Mouse (Mus musculus): ENCODE results near the gene Stra8. TPM values are rescaled to one million over a fixed set of nuclear protein-coding genes. Genes with fewer than 3 reads are reported as not detected.

Gene Stra8
- polyA plus RNA-seq, 1 experiment = not detected

GRCm38 (mm10) chr6:34932633-34933032, 12.7 kb downstream of the Stra8 start:
- Histone ChIP-seq H3K4me1 (ENCODE audit: control insufficient read depth, insufficient read depth, low read length) (no peaks in the 10 kb centered on the region), H3K4me3 (replicated peaks; ENCODE audit: extremely low read depth, low read depth, low read length) (no peak overlapping the region)
- TF ChIP-seq CTCF (IDR thresholded peaks at IDR 0.05; ENCODE audit: insufficient read depth, low read length) (no peak), POLR2A (IDR thresholded peaks at IDR 0.05; ENCODE audit: borderline replicate concordance, extremely low read depth, low read depth, low read length) (no peak)
- WGBS = 86% methylated on average over 1 of the region's 1 CpGs
- no peak for DNase-seq

- no peak for TF ChIP-seq POLR2A (IDR thresholded peaks at IDR 0.05; ENCODE audit: borderline replicate concordance, extremely low read depth, low read depth, low read length)
- TF ChIP-seq CTCF (IDR thresholded peaks at IDR 0.05; ENCODE audit: insufficient read depth, low read length) = no peak
- no peaks in the 10 kb centered on the region for H3K4me1 ChIP-seq (ENCODE audit: control insufficient read depth, insufficient read depth, low read length)
- WGBS = 71% methylated on average over 5 of the region's 5 CpGs
- no peak overlapping the region for H3K4me3 ChIP-seq (replicated peaks; ENCODE audit: extremely low read depth, low read depth, low read length)
- no peak for DNase-seq
These were observed 16.8 kb downstream of the Stra8 start for GRCm38 (mm10) chr6:34936743-34937142.

- 34% methylated on average over 7 of the region's 7 CpGs for WGBS
- TF ChIP-seq CTCF (IDR thresholded peaks at IDR 0.05; ENCODE audit: insufficient read depth, low read length) (no peak), POLR2A (IDR thresholded peaks at IDR 0.05; ENCODE audit: borderline replicate concordance, extremely low read depth, low read depth, low read length) (no peak)
These were observed 18.4 kb downstream of the Stra8 start for GRCm38 (mm10) chr6:34938280-34938928.

GRCm38 (mm10) chr6:34938929-34939325, 19.0 kb downstream of the Stra8 start:
- no peaks in the 10 kb centered on the region for H3K4me1 ChIP-seq (ENCODE audit: control insufficient read depth, insufficient read depth, low read length)
- no peak overlapping the region for H3K4me3 ChIP-seq (replicated peaks; ENCODE audit: extremely low read depth, low read depth, low read length)
- no peak for DNase-seq
- TF ChIP-seq POLR2A (IDR thresholded peaks at IDR 0.05; ENCODE audit: borderline replicate concordance, extremely low read depth, low read depth, low read length) (no peak), CTCF (IDR thresholded peaks at IDR 0.05; ENCODE audit: insufficient read depth, low read length) (no peak)
- 32% methylated on average over 4 of the region's 4 CpGs for WGBS

More at GRCm38 (mm10) chr6:34938280-34938928, 18.4 kb downstream of the Stra8 start:
- no peak overlapping the region for H3K4me3 ChIP-seq (replicated peaks; ENCODE audit: extremely low read depth, low read depth, low read length)
- no peaks in the 10 kb centered on the region for H3K4me1 ChIP-seq (ENCODE audit: control insufficient read depth, insufficient read depth, low read length)
- no peak for DNase-seq

GRCm38 (mm10) chr6:34939451-34939850, 19.5 kb downstream of the Stra8 start:
- TF ChIP-seq CTCF (IDR thresholded peaks at IDR 0.05; ENCODE audit: insufficient read depth, low read length) (no peak), POLR2A (IDR thresholded peaks at IDR 0.05; ENCODE audit: borderline replicate concordance, extremely low read depth, low read depth, low read length) (no peak)
- no peaks in the 10 kb centered on the region for H3K4me1 ChIP-seq (ENCODE audit: control insufficient read depth, insufficient read depth, low read length)
- H3K4me3 ChIP-seq (replicated peaks; ENCODE audit: extremely low read depth, low read depth, low read length) = no peak overlapping the region
- 87% methylated on average over 8 of the region's 8 CpGs for WGBS
- DNase-seq = no peak

GRCm38 (mm10) chr6:34941496-34941895, 21.5 kb downstream of the Stra8 start:
- TF ChIP-seq POLR2A (IDR thresholded peaks at IDR 0.05; ENCODE audit: borderline replicate concordance, extremely low read depth, low read depth, low read length) (no peak), CTCF (IDR thresholded peaks at IDR 0.05; ENCODE audit: insufficient read depth, low read length) (no peak)
- no peak for DNase-seq
- no peak overlapping the region for H3K4me3 ChIP-seq (replicated peaks; ENCODE audit: extremely low read depth, low read depth, low read length)
- H3K4me1 ChIP-seq (ENCODE audit: control insufficient read depth, insufficient read depth, low read length) = no peaks in the 10 kb centered on the region
- WGBS = 72% methylated on average over 2 of the region's 2 CpGs

- 84% methylated on average over 9 of the region's 9 CpGs for WGBS
- Histone ChIP-seq H3K4me1 (ENCODE audit: control insufficient read depth, insufficient read depth, low read length) (no peaks in the 10 kb centered on the region), H3K4me3 (replicated peaks; ENCODE audit: extremely low read depth, low read depth, low read length) (no peak overlapping the region)
- DNase-seq = no peak
- TF ChIP-seq POLR2A (IDR thresholded peaks at IDR 0.05; ENCODE audit: borderline replicate concordance, extremely low read depth, low read depth, low read length) (no peak), CTCF (IDR thresholded peaks at IDR 0.05; ENCODE audit: insufficient read depth, low read length) (no peak)
These were observed 22.5 kb downstream of the Stra8 start for GRCm38 (mm10) chr6:34942446-34942845.

- TF ChIP-seq POLR2A (IDR thresholded peaks at IDR 0.05; ENCODE audit: borderline replicate concordance, extremely low read depth, low read depth, low read length) (no peak), CTCF (IDR thresholded peaks at IDR 0.05; ENCODE audit: insufficient read depth, low read length) (no peak)
- WGBS = 58% methylated on average over 5 of the region's 5 CpGs
- DNase-seq = no peak
- H3K4me3 ChIP-seq (replicated peaks; ENCODE audit: extremely low read depth, low read depth, low read length) = no peak overlapping the region
- H3K4me1 ChIP-seq (ENCODE audit: control insufficient read depth, insufficient read depth, low read length) = no peaks in the 10 kb centered on the region
These were observed 23.5 kb downstream of the Stra8 start for GRCm38 (mm10) chr6:34943499-34943898.

- DNase-seq = no peak
- no peaks in the 10 kb centered on the region for H3K4me1 ChIP-seq (ENCODE audit: control insufficient read depth, insufficient read depth, low read length)
- WGBS = 85% methylated on average over 1 of the region's 1 CpGs
These were observed 26.6 kb downstream of the Stra8 start for GRCm38 (mm10) chr6:34946486-34947079.

GRCm38 (mm10) chr6:34948461-34948860, 28.5 kb downstream of the Stra8 start:
- no peak for DNase-seq
- TF ChIP-seq POLR2A (IDR thresholded peaks at IDR 0.05; ENCODE audit: borderline replicate concordance, extremely low read depth, low read depth, low read length) (no peak), CTCF (IDR thresholded peaks at IDR 0.05; ENCODE audit: insufficient read depth, low read length) (no peak)
- no peaks in the 10 kb centered on the region for H3K4me1 ChIP-seq (ENCODE audit: control insufficient read depth, insufficient read depth, low read length)
- no peak overlapping the region for H3K4me3 ChIP-seq (replicated peaks; ENCODE audit: extremely low read depth, low read depth, low read length)
- 29% methylated on average over 11 of the region's 11 CpGs for WGBS

More at GRCm38 (mm10) chr6:34946486-34947079, 26.6 kb downstream of the Stra8 start:
- TF ChIP-seq CTCF (IDR thresholded peaks at IDR 0.05; ENCODE audit: insufficient read depth, low read length) = no peak
- TF ChIP-seq POLR2A (IDR thresholded peaks at IDR 0.05; ENCODE audit: borderline replicate concordance, extremely low read depth, low read depth, low read length) = no peak
- no peak overlapping the region for H3K4me3 ChIP-seq (replicated peaks; ENCODE audit: extremely low read depth, low read depth, low read length)
